Mouse (Mus musculus): ENCODE measurements around the gene Paxip1. TPM values are rescaled to one million over a fixed set of nuclear protein-coding genes. Genes with fewer than 3 reads are reported as not detected.

Paxip1 gene
- polyA plus RNA-seq, 1 experiment: 34.8 TPM

DNA sequence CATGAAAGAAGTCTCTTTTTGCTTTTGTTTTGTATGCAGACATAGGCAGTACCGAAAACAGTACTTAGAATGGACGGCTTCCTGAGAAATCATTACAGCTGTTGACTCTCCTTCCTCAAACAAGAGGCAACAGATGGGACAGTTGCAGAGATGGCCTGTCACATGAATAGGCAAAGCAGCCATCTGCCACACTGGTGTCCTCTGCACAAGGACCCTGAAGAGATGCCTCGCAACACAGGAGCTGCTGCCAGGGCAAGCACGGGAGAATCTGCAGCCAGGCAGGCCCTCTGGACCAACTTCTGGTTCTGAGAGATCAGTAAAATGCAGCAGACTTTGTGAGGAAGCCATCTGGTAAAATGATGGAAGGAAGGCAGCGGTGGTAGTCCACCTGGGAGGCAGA lies 23.5 kb downstream of the Paxip1 start:
- H3K4me1 ChIP-seq (ENCODE audit: control insufficient read depth, insufficient read depth, low read length): no peaks in the 10 kb centered on the region; the same call in 1 of the 2 replicates
- no peaks in the 10 kb centered on the region for H3K27me3 ChIP-seq (ENCODE audit: control insufficient read depth, insufficient read depth, low read length)
- TF ChIP-seq CTCF (IDR thresholded peaks at IDR 0.05; ENCODE audit: control insufficient read depth, insufficient read depth, insufficient replicate concordance, low read depth, low read length): no peak
- TF ChIP-seq POLR2A (IDR thresholded peaks at IDR 0.05; ENCODE audit: control insufficient read depth, low read depth, low read length): no peak
- peaks cover 6% of the 10 kb centered on the region; the same call in 1 of the 2 replicates for H3K36me3 ChIP-seq (ENCODE audit: control insufficient read depth, insufficient read depth, low read length)
- H3K4me3 ChIP-seq (ENCODE audit: control insufficient read depth, low read depth, low read length): no peak overlapping the region
- no peak overlapping the region for H3K27ac ChIP-seq (ENCODE audit: control insufficient read depth, insufficient read depth, low read depth, low read length)

DNA sequence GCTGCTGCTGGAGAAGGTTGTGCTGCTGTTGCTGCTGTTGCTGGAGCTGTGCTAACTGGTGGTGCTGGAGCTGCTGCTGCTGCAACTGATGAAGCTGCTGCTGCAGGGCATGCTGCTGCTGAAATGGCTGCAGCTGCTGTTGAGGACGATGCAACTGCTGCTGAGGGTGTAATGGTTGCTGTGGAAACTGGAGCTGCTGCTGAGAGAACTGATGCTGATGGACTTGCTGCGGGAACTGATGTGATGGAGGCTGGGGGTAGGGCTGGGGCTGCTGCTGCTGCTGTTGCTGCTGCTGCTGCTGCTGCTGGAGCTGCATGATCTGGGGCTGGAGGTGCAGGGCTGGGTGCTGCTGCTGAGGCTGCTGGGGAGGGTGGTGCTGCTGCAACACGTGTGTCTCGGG lies 25.7 kb downstream of the Paxip1 start:
- TF ChIP-seq POLR2A (IDR thresholded peaks at IDR 0.05; ENCODE audit: control insufficient read depth, low read depth, low read length) (no peak), CTCF (IDR thresholded peaks at IDR 0.05; ENCODE audit: control insufficient read depth, insufficient read depth, insufficient replicate concordance, low read depth, low read length) (no peak)
- H3K27me3 ChIP-seq (ENCODE audit: control insufficient read depth, insufficient read depth, low read length): no peaks in the 10 kb centered on the region
- H3K4me1 ChIP-seq (ENCODE audit: control insufficient read depth, insufficient read depth, low read length): no peaks in the 10 kb centered on the region; the same call in 1 of the 2 replicates
- H3K36me3 ChIP-seq (ENCODE audit: control insufficient read depth, insufficient read depth, low read length): peaks cover 4% of the 10 kb centered on the region; the same call in 1 of the 2 replicates
- no peak overlapping the region for H3K27ac ChIP-seq (ENCODE audit: control insufficient read depth, insufficient read depth, low read depth, low read length)
- no peak overlapping the region for H3K4me3 ChIP-seq (ENCODE audit: control insufficient read depth, low read depth, low read length)

- H3K4me1 ChIP-seq (ENCODE audit: control insufficient read depth, insufficient read depth, low read length): no peaks in the 10 kb centered on the region
- no peak overlapping the region for H3K27ac ChIP-seq (ENCODE audit: control insufficient read depth, insufficient read depth, low read depth, low read length)
- H3K4me3 ChIP-seq (ENCODE audit: control insufficient read depth, low read depth, low read length): no peak overlapping the region
- peaks cover 1% of the 10 kb centered on the region for H3K36me3 ChIP-seq (ENCODE audit: control insufficient read depth, insufficient read depth, low read length)
- TF ChIP-seq POLR2A (IDR thresholded peaks at IDR 0.05; ENCODE audit: control insufficient read depth, low read depth, low read length) (no peak), CTCF (IDR thresholded peaks at IDR 0.05; ENCODE audit: control insufficient read depth, insufficient read depth, insufficient replicate concordance, low read depth, low read length) (no peak)
- H3K27me3 ChIP-seq (ENCODE audit: control insufficient read depth, insufficient read depth, low read length): no peaks in the 10 kb centered on the region
Observed at GRCm38 (mm10) chr5:27744944-27745343, 46.5 kb downstream of the Paxip1 start.

- H3K27me3 ChIP-seq (ENCODE audit: control insufficient read depth, insufficient read depth, low read length): no peaks in the 10 kb centered on the region
- no peak overlapping the region for H3K27ac ChIP-seq (ENCODE audit: control insufficient read depth, insufficient read depth, low read depth, low read length)
- TF ChIP-seq CTCF (IDR thresholded peaks at IDR 0.05; ENCODE audit: control insufficient read depth, insufficient read depth, insufficient replicate concordance, low read depth, low read length) (no peak), POLR2A (IDR thresholded peaks at IDR 0.05; ENCODE audit: control insufficient read depth, low read depth, low read length) (no peak)
- no peaks in the 10 kb centered on the region for H3K4me1 ChIP-seq (ENCODE audit: control insufficient read depth, insufficient read depth, low read length)
- no peak overlapping the region for H3K4me3 ChIP-seq (ENCODE audit: control insufficient read depth, low read depth, low read length)
- H3K36me3 ChIP-seq (ENCODE audit: control insufficient read depth, insufficient read depth, low read length): no peaks in the 10 kb centered on the region; the same call in 1 of the 2 replicates
Observed at GRCm38 (mm10) chr5:27739216-27739615, 52.3 kb downstream of the Paxip1 start.

DNA sequence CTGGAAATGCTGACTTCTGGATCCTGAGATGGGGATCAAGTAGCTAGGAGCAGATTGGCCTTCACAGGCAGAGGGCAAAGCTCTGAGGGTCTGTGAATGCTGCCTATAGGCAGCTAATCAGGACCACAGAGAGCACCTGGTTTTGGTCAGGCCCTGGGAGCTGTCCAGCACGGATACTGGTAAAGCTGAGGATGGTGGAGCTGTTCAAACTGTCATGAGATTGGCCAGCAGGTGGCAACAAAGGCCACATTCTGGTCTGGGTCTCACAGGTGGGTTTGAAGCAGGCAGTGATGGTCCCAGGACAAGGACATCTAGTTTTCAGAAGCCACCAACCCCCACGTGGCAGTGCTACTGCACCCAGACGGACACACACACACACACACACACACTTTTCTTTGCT lies 54.3 kb downstream of the Paxip1 start:
- TF ChIP-seq POLR2A (IDR thresholded peaks at IDR 0.05; ENCODE audit: control insufficient read depth, low read depth, low read length) (no peak), CTCF (IDR thresholded peaks at IDR 0.05; ENCODE audit: control insufficient read depth, insufficient read depth, insufficient replicate concordance, low read depth, low read length) (peak; percentile 52; the same call in 1 of the 2 replicates)
- Histone ChIP-seq H3K27me3 (ENCODE audit: control insufficient read depth, insufficient read depth, low read length) (no peaks in the 10 kb centered on the region), H3K4me1 (ENCODE audit: control insufficient read depth, insufficient read depth, low read length) (no peaks in the 10 kb centered on the region), H3K36me3 (ENCODE audit: control insufficient read depth, insufficient read depth, low read length) (no peaks in the 10 kb centered on the region; the same call in 1 of the 2 replicates), H3K4me3 (ENCODE audit: control insufficient read depth, low read depth, low read length) (no peak overlapping the region), H3K27ac (ENCODE audit: control insufficient read depth, insufficient read depth, low read depth, low read length) (no peak overlapping the region)

- Histone ChIP-seq H3K4me3 (ENCODE audit: control insufficient read depth, low read depth, low read length) (no peak overlapping the region), H3K27ac (ENCODE audit: control insufficient read depth, insufficient read depth, low read depth, low read length) (no peak overlapping the region), H3K36me3 (ENCODE audit: control insufficient read depth, insufficient read depth, low read length) (no peaks in the 10 kb centered on the region), H3K27me3 (ENCODE audit: control insufficient read depth, insufficient read depth, low read length) (no peaks in the 10 kb centered on the region), H3K4me1 (ENCODE audit: control insufficient read depth, insufficient read depth, low read length) (no peaks in the 10 kb centered on the region)
- TF ChIP-seq CTCF (IDR thresholded peaks at IDR 0.05; ENCODE audit: control insufficient read depth, insufficient read depth, insufficient replicate concordance, low read depth, low read length) (no peak), POLR2A (IDR thresholded peaks at IDR 0.05; ENCODE audit: control insufficient read depth, low read depth, low read length) (no peak)
Observed at GRCm38 (mm10) chr5:27732288-27732868, 59.1 kb downstream of the Paxip1 start.

- no peak overlapping the region for H3K27ac ChIP-seq (ENCODE audit: control insufficient read depth, insufficient read depth, low read depth, low read length)
- no peaks in the 10 kb centered on the region for H3K27me3 ChIP-seq (ENCODE audit: control insufficient read depth, insufficient read depth, low read length)
- TF ChIP-seq POLR2A (IDR thresholded peaks at IDR 0.05; ENCODE audit: control insufficient read depth, low read depth, low read length): no peak
- no peak for TF ChIP-seq CTCF (IDR thresholded peaks at IDR 0.05; ENCODE audit: control insufficient read depth, insufficient read depth, insufficient replicate concordance, low read depth, low read length)
- no peaks in the 10 kb centered on the region for H3K4me1 ChIP-seq (ENCODE audit: control insufficient read depth, insufficient read depth, low read length)
- no peaks in the 10 kb centered on the region for H3K36me3 ChIP-seq (ENCODE audit: control insufficient read depth, insufficient read depth, low read length)
- H3K4me3 ChIP-seq (ENCODE audit: control insufficient read depth, low read depth, low read length): no peak overlapping the region
Observed at GRCm38 (mm10) chr5:27731392-27731791, 60.1 kb downstream of the Paxip1 start.
